Mouse (Mus musculus) forebrain, embryonic 13.5 days (tissue): ENCODE measurements around the gene Pdcd10. TPM values are rescaled to one million over a fixed set of nuclear protein-coding genes. Genes with fewer than 3 reads are reported as not detected.

Experiments
- polyA plus RNA-seq: library from polyadenylated mRNA; unstranded; fragments of >200 nt; fragmentation: Nextera tagmentation; extraction: Ambion mirVana; gene quantifications from 2 replicates; pipeline ENCODE4 v1.2.1, GENCODE M21; 2015

The Pdcd10 gene
- polyA plus RNA-seq, 1 experiment from 2014 or later, result 87.3 TPM

Other genes starting within 250 kb of the Pdcd10 start
- not detected in 2 replicates for gene Wdr49, start 74.7 kb downstream of the Pdcd10 start, polyA plus RNA-seq
- 67.7 and 76.3 TPM in 2 replicates for gene Serpini1, start 691 bp upstream of the Pdcd10 start, polyA plus RNA-seq
- gene Gm29133, start 191.3 kb upstream of the Pdcd10 start, polyA plus RNA-seq, result not detected in 2 replicates